Mouse (Mus musculus): ENCODE data around the gene Mfn1. TPM values are rescaled to one million over a fixed set of nuclear protein-coding genes. Genes with fewer than 3 reads are reported as not detected.

Mfn1 gene
- polyA plus RNA-seq (2015; fragmentation: Nextera tagmentation; extraction: Ambion mirVana), result 35.9 and 39.9 TPM in 2 replicates

GRCm38 (mm10) chr3:32529303-32529898 is at the start of gene Mfn1:
Mfn1 (plus strand) TSS chr3:32529465.
- Histone ChIP-seq H3K27ac (peak within 1 kb of the TSS; percentile 76), H3K9me3 (no peaks in the 10 kb centered on the region; the same call in 1 of the 2 replicates), H3K4me3 (replicated peaks) (peak within 1 kb of the TSS; percentile 75), H3K9ac (replicated peaks) (peak within 1 kb of the TSS; percentile 81), H3K4me1 (replicated peaks) (peaks cover 12% of the 10 kb centered on the region), H3K36me3 (peaks cover 28% of the 10 kb centered on the region), H3K4me2 (replicated peaks) (peak within 1 kb of the TSS; percentile 63), H3K27me3 (no peaks in the 10 kb centered on the region)
- WGBS, result 0% methylated on average over 46 of the region's 47 CpGs
- ATAC-seq, result peak; percentile 100

- Histone ChIP-seq H3K9me3 (no peaks in the 10 kb centered on the region), H3K27me3 (no peaks in the 10 kb centered on the region), H3K4me1 (replicated peaks) (no peaks in the 10 kb centered on the region), H3K36me3 (no peaks in the 10 kb centered on the region), H3K9ac (replicated peaks) (no peak overlapping the region), H3K4me2 (replicated peaks) (no peak overlapping the region), H3K4me3 (replicated peaks) (no peak overlapping the region), H3K27ac (no peak overlapping the region)
- ATAC-seq, result no peak
- 89% methylated on average over 7 of the region's 7 CpGs for WGBS
Observed at GRCm38 (mm10) chr3:32479961-32480360, 49.3 kb upstream of the Mfn1 start.

- H3K4me1 ChIP-seq (replicated peaks), result no peaks in the 10 kb centered on the region
- H3K27ac ChIP-seq, result no peak overlapping the region
- no peak overlapping the region for H3K9ac ChIP-seq (replicated peaks)
- no peaks in the 10 kb centered on the region for H3K27me3 ChIP-seq
- 84% methylated on average over 3 of the region's 3 CpGs for WGBS
- no peak overlapping the region for H3K4me3 ChIP-seq (replicated peaks)
- H3K4me2 ChIP-seq (replicated peaks), result no peak overlapping the region
- no peak for ATAC-seq
- no peaks in the 10 kb centered on the region for H3K36me3 ChIP-seq
- H3K9me3 ChIP-seq, result no peaks in the 10 kb centered on the region
Observed at GRCm38 (mm10) chr3:32483035-32483434, 46.2 kb upstream of the Mfn1 start.

- no peak for ATAC-seq
- Histone ChIP-seq H3K36me3 (no peaks in the 10 kb centered on the region), H3K4me3 (replicated peaks) (no peak overlapping the region), H3K27ac (no peak overlapping the region), H3K4me1 (replicated peaks) (no peaks in the 10 kb centered on the region), H3K4me2 (replicated peaks) (no peak overlapping the region), H3K9ac (replicated peaks) (no peak overlapping the region), H3K27me3 (no peaks in the 10 kb centered on the region), H3K9me3 (no peaks in the 10 kb centered on the region)
- WGBS, result 83% methylated on average over 4 of the region's 4 CpGs
Observed at GRCm38 (mm10) chr3:32486543-32486942, 42.7 kb upstream of the Mfn1 start.

- H3K36me3 ChIP-seq, result no peaks in the 10 kb centered on the region
- no peak overlapping the region for H3K27ac ChIP-seq
- no peaks in the 10 kb centered on the region for H3K27me3 ChIP-seq
- ATAC-seq, result no peak
- WGBS, result 83% methylated on average over 6 of the region's 6 CpGs
- no peak overlapping the region for H3K4me2 ChIP-seq (replicated peaks)
- H3K4me1 ChIP-seq (replicated peaks), result no peaks in the 10 kb centered on the region
- no peak overlapping the region for H3K4me3 ChIP-seq (replicated peaks)
- no peaks in the 10 kb centered on the region for H3K9me3 ChIP-seq
- H3K9ac ChIP-seq (replicated peaks), result no peak overlapping the region
Observed at GRCm38 (mm10) chr3:32488172-32488571, 41.1 kb upstream of the Mfn1 start.

GRCm38 (mm10) chr3:32490076-32490927 is 39.0 kb upstream of the Mfn1 start:
- Histone ChIP-seq H3K9ac (replicated peaks) (no peak overlapping the region), H3K4me3 (replicated peaks) (no peak overlapping the region), H3K4me2 (replicated peaks) (no peak overlapping the region), H3K27me3 (no peaks in the 10 kb centered on the region), H3K4me1 (replicated peaks) (peaks cover 5% of the 10 kb centered on the region), H3K9me3 (no peaks in the 10 kb centered on the region), H3K27ac (no peak overlapping the region), H3K36me3 (no peaks in the 10 kb centered on the region)
- no peak for ATAC-seq
- 85% methylated on average over 15 of the region's 15 CpGs for WGBS

- Histone ChIP-seq H3K27me3 (no peaks in the 10 kb centered on the region), H3K4me1 (replicated peaks) (peaks cover 11% of the 10 kb centered on the region), H3K27ac (no peak overlapping the region), H3K4me3 (replicated peaks) (no peak overlapping the region), H3K36me3 (no peaks in the 10 kb centered on the region), H3K9ac (replicated peaks) (no peak overlapping the region), H3K9me3 (no peaks in the 10 kb centered on the region), H3K4me2 (replicated peaks) (no peak overlapping the region)
- ATAC-seq, result no peak
Observed at GRCm38 (mm10) chr3:32490928-32491315, 38.3 kb upstream of the Mfn1 start.

GRCm38 (mm10) chr3:32492097-32493090 is 36.9 kb upstream of the Mfn1 start, which contains the start of gene Kcnmb3:
Kcnmb3 (minus strand) TSS chr3:32492231.
- Histone ChIP-seq H3K27me3 (no peaks in the 10 kb centered on the region), H3K4me1 (replicated peaks) (peaks cover 16% of the 10 kb centered on the region), H3K36me3 (no peaks in the 10 kb centered on the region), H3K9me3 (no peaks in the 10 kb centered on the region), H3K4me3 (replicated peaks) (no peak within 1 kb of the TSS), H3K4me2 (replicated peaks) (no peak within 1 kb of the TSS), H3K9ac (replicated peaks) (no peak within 1 kb of the TSS), H3K27ac (no peak within 1 kb of the TSS)
- WGBS, result 81% methylated on average over 11 of the region's 11 CpGs
- ATAC-seq, result no peak

- H3K4me1 ChIP-seq (replicated peaks), result peaks cover 16% of the 10 kb centered on the region
- no peak overlapping the region for H3K4me3 ChIP-seq (replicated peaks)
- H3K27ac ChIP-seq, result no peak overlapping the region
- no peaks in the 10 kb centered on the region for H3K9me3 ChIP-seq
- no peak overlapping the region for H3K4me2 ChIP-seq (replicated peaks)
- WGBS, result 89% methylated on average over 8 of the region's 8 CpGs
- H3K9ac ChIP-seq (replicated peaks), result no peak overlapping the region
- no peaks in the 10 kb centered on the region for H3K36me3 ChIP-seq
- H3K27me3 ChIP-seq, result no peaks in the 10 kb centered on the region
- no peak for ATAC-seq
Observed at GRCm38 (mm10) chr3:32494387-32495087, 34.7 kb upstream of the Mfn1 start.

- Histone ChIP-seq H3K4me2 (replicated peaks) (no peak overlapping the region), H3K36me3 (no peaks in the 10 kb centered on the region), H3K4me3 (replicated peaks) (no peak overlapping the region), H3K9me3 (no peaks in the 10 kb centered on the region), H3K27me3 (no peaks in the 10 kb centered on the region), H3K4me1 (replicated peaks) (peaks cover 16% of the 10 kb centered on the region), H3K9ac (replicated peaks) (no peak overlapping the region), H3K27ac (no peak overlapping the region)
- peak; percentile 40; the same call in 1 of the 2 replicates for ATAC-seq
- WGBS, result 33% methylated on average over 8 of the region's 8 CpGs
Observed at GRCm38 (mm10) chr3:32495088-32495770, 34.0 kb upstream of the Mfn1 start.
